Mouse (Mus musculus) heart, postnatal 36 days (tissue): ENCODE data around the gene Col4a1. TPM values are rescaled to one million over a fixed set of nuclear protein-coding genes. Genes with fewer than 3 reads are reported as not detected.

ENCODE experiments used
- DNase-seq, 2 experiments: peaks; one replicate each; pipeline ENCODE4 v3.0.0; 2021 to 2022
- intact Hi-C: fragments of 180-260 bp; cut with DNase I; formaldehyde crosslinking; loops from one replicate; pipeline ENCODE4 v1.15.1; 2025
- total RNA-seq, 2 experiments: library from RNA; stranded (reverse); gene quantifications; 2 replicates each; pipeline ENCODE4 v1.2.3; 2021

Gene Col4a1
- total RNA-seq, 2 experiments from 2014 or later, result 371 to 526 TPM

- no peak for DNase-seq
- intact Hi-C loops, result no loop called here
These were observed 115.4 kb downstream of the Col4a1 start for GRCm38 (mm10) chr8:11197261-11197660.

- intact Hi-C loops, result no loop called here
- no peak for DNase-seq
These were observed 119.8 kb downstream of the Col4a1 start for GRCm38 (mm10) chr8:11192719-11193324.

- peak; percentile 69 to 75 for DNase-seq
- intact Hi-C loops, result loop anchor here (1.0 to 5.0 kb wide), 5 partner anchors 180 to 773 kb away; partner anchors contain the start of gene Irs2
These were observed 124.9 kb downstream of the Col4a1 start for GRCm38 (mm10) chr8:11187581-11188271.

- intact Hi-C loops, result loop anchor here (2.0 to 5.0 kb wide), 3 partner anchors 179 to 772 kb away; partner anchors contain the start of gene Irs2
- DNase-seq, result no peak
These were observed 126.2 kb downstream of the Col4a1 start for GRCm38 (mm10) chr8:11186456-11186855.

GRCm38 (mm10) chr8:11185672-11186071, 127.0 kb downstream of the Col4a1 start:
- intact Hi-C loops, result loop anchor here (2.0 to 5.0 kb wide), 3 partner anchors 178 to 771 kb away; partner anchors contain the start of gene Irs2
- DNase-seq, result no peak

- intact Hi-C loops, result loop anchor here (5.0 kb wide), 1 partner anchor 301 kb away; no protein-coding TSS in a partner anchor
These were observed 129.0 kb downstream of the Col4a1 start for GRCm38 (mm10) chr8:11183611-11184031.

GRCm38 (mm10) chr8:11182606-11183005, 130.0 kb downstream of the Col4a1 start:
- intact Hi-C loops, result loop anchor here (5.0 kb wide), 1 partner anchor 300 kb away; no protein-coding TSS in a partner anchor

More at GRCm38 (mm10) chr8:11183611-11184031, 129.0 kb downstream of the Col4a1 start:
- peak; percentile 40 to 41 for DNase-seq

GRCm38 (mm10) chr8:11182148-11182484, 130.5 kb downstream of the Col4a1 start:
- DNase-seq, result no peak
- intact Hi-C loops, result loop anchor here (5.0 kb wide), 1 partner anchor 300 kb away; no protein-coding TSS in a partner anchor

More at GRCm38 (mm10) chr8:11182606-11183005, 130.0 kb downstream of the Col4a1 start:
- DNase-seq, result no peak

- DNase-seq, result no peak
- intact Hi-C loops, result loop anchor here (5.0 kb wide), 1 partner anchor 299 kb away; no protein-coding TSS in a partner anchor
These were observed 131.0 kb downstream of the Col4a1 start for GRCm38 (mm10) chr8:11181420-11182147.

GRCm38 (mm10) chr8:11179869-11180268, 132.8 kb downstream of the Col4a1 start:
- no peak for DNase-seq
- intact Hi-C loops, result loop anchor here (5.0 kb wide), 1 partner anchor 298 kb away; no protein-coding TSS in a partner anchor

GRCm38 (mm10) chr8:11176393-11176792, 136.2 kb downstream of the Col4a1 start:
- no peak for DNase-seq
- intact Hi-C loops, result no loop called here

GRCm38 (mm10) chr8:11173284-11174191, 139.1 kb downstream of the Col4a1 start:
- peak; percentile 56 to 58 for DNase-seq
- intact Hi-C loops, result loop anchor here (1.0 to 5.0 kb wide), 5 partner anchors 75 to 736 kb away; partner anchors contain the start of gene Irs2

- peak; percentile 54 to 61 for DNase-seq
- intact Hi-C loops, result loop anchor here (5.0 kb wide), 2 partner anchors 529 to 734 kb away; no protein-coding TSS in a partner anchor
These were observed 141.1 kb downstream of the Col4a1 start for GRCm38 (mm10) chr8:11171526-11171925.

- intact Hi-C loops, result no loop called here
These were observed 143.2 kb downstream of the Col4a1 start for GRCm38 (mm10) chr8:11169383-11169782.

GRCm38 (mm10) chr8:11168780-11169179, 143.8 kb downstream of the Col4a1 start:
- DNase-seq, result no peak
- intact Hi-C loops, result no loop called here

More at GRCm38 (mm10) chr8:11169383-11169782, 143.2 kb downstream of the Col4a1 start:
- DNase-seq, result no peak

- intact Hi-C loops, result no loop called here
- no peak for DNase-seq
These were observed 144.7 kb downstream of the Col4a1 start for GRCm38 (mm10) chr8:11167955-11168354.

- intact Hi-C loops, result no loop called here
- DNase-seq, result no peak
These were observed 147.0 kb downstream of the Col4a1 start for GRCm38 (mm10) chr8:11165592-11165991.

- no peak for DNase-seq
- intact Hi-C loops, result no loop called here
These were observed 156.3 kb downstream of the Col4a1 start for GRCm38 (mm10) chr8:11156319-11156692.

- DNase-seq, result no peak
These were observed 156.9 kb downstream of the Col4a1 start for GRCm38 (mm10) chr8:11155579-11156318.

More at GRCm38 (mm10) chr8:11155579-11156318, 156.9 kb downstream of the Col4a1 start:
- intact Hi-C loops, result no loop called here
